Mouse (Mus musculus): ENCODE measurements at regions not wholly inside any gene's neighbourhood (a gene's known extent, or its start where the extent isn't known, plus 50 kb on each side); places are given as distances from the start of the nearest gene placed in this dataset.

DNA sequence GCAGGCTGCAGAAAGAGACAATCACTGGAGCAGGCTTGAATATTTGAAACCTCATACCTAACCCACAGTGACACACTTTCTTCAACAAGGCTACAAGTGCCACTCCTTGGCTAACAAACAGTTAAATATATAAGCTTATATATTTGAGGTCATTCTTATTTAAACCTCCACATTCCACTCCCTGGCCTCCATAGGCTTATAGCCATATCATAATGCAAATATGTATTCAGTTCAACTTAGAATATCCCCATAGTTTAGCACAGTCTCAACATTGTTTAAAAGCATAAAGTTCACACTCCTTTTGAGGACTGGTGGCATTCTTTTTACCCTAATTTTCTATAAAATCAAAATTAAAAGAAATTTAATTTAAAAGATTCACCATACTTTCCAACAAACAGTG lies 390.0 kb upstream of the Mef2c start:
- no peak for TF ChIP-seq GATA4 (IDR thresholded peaks at IDR 0.05; ENCODE audit: insufficient replicate concordance, low read length)

DNA sequence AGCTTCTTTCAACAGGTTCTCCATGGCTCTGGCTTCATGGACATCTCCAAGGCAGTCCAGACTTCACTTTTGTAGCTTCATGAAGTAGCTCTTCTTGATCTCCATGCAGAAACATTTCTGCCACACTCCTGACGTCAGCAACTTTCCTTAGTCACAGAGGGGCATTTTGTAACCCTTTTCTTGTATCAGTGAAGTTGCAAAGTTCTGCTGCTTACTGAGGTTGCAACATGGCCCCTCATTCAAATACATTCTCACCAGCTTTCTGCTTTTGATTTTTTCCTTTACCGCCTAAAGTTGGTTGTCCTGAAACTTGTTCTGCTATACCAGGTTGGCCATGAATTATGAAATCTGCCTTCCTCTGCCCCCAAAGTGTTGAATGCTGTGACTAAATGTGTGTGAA lies 389.4 kb upstream of the Mef2c start:
- TF ChIP-seq GATA4 (IDR thresholded peaks at IDR 0.05; ENCODE audit: insufficient replicate concordance, low read length): no peak

DNA sequence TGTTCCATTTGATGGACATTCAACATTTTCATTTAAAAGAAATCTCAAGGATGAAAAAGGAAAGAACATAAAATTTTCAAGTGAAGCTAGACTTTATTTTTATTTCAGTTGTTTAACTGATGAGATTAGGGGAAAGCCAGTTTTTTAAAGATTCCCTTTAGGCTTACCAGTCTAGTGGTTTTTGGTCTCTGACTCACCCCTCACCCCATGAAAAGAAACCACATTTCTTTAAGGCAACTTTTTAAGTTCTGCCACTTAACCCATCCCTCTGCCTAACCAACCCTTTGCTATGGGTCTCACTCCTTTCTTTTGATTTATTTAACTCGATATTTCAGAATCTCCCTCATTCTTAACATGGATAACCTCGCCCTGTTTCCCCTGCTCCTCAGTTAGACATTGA lies 388.1 kb upstream of the Mef2c start:
- TF ChIP-seq GATA4 (IDR thresholded peaks at IDR 0.05; ENCODE audit: insufficient replicate concordance, low read length): no peak

DNA sequence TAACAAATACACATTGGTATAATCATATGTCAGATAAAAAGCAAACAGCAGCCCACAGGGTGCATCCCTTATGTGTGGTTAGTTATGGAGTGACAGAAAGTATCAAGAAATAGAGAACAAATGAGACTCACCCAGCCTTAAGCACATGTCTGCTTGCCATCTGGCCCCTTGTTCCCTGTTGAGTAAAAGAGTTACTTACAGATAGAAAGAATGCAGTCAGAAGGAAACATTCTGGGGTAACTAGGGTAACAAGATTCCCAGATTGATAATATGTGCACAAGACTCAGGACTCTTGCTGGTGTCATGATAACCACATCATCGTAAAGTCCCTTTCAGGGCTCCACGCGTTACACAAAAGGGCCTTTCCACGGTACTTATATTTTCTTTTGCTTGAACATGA lies 383.5 kb upstream of the Mef2c start:
- TF ChIP-seq GATA4 (IDR thresholded peaks at IDR 0.05; ENCODE audit: insufficient replicate concordance, low read length): no peak

DNA sequence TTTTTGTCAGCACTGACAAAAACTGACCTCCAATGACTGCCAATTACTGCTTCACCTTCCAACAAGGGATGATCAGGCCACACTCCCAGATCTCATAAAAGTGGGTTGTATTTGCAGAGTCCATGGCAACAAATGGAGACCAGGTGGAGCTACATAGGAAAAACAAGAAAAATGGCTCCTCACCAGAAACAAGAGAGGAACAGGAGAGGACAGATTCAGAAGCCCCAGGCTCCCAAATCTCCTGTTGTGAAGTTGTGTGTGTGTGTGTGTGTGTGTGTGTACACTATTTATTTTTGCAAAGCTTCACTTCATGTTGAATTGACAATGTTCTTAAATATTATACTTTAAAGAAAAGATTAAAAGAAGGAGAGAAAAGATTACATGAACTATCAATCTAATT lies 380.2 kb upstream of the Mef2c start:
- TF ChIP-seq GATA4 (IDR thresholded peaks at IDR 0.05; ENCODE audit: insufficient replicate concordance, low read length): no peak

DNA sequence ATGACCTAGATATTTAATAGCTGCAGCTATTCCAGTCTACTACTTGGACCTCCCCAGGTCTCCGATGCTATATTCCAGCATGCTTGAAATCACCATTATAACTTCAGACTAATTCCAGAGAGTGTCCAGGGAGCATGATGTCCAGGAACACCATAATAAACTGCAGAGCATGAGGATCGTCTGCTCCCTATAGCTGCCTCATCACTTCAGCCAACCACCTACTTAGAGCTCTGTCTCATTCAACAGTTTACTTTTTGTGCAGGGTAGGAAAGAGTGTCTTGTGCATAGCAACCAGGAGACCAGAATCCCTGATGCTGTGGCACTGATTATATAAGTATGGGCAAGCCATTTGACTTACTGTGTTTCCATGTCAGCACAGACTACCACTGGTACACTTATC lies 379.2 kb upstream of the Mef2c start:
- TF ChIP-seq GATA4 (IDR thresholded peaks at IDR 0.05; ENCODE audit: insufficient replicate concordance, low read length): no peak

DNA sequence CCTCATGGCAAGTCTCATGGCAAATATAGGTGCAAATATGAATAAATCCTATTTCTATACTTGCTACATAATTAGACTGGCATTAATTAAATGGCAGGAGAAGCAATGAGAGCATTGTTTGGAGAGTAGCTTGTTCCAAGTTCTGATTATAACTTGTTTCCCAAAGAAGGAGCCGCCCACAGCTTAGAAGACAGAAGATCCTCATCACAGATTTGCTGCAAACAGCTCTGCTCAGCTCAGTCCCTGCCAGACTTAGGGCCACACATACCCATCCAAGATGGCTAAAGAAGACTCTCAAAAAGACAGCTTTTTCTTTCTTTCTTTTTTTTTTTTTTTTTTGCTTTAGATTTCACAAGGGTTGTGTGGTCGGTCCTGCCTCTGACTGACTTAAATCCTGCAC lies 377.4 kb upstream of the Mef2c start:
- no peak for TF ChIP-seq GATA4 (IDR thresholded peaks at IDR 0.05; ENCODE audit: insufficient replicate concordance, low read length)

DNA sequence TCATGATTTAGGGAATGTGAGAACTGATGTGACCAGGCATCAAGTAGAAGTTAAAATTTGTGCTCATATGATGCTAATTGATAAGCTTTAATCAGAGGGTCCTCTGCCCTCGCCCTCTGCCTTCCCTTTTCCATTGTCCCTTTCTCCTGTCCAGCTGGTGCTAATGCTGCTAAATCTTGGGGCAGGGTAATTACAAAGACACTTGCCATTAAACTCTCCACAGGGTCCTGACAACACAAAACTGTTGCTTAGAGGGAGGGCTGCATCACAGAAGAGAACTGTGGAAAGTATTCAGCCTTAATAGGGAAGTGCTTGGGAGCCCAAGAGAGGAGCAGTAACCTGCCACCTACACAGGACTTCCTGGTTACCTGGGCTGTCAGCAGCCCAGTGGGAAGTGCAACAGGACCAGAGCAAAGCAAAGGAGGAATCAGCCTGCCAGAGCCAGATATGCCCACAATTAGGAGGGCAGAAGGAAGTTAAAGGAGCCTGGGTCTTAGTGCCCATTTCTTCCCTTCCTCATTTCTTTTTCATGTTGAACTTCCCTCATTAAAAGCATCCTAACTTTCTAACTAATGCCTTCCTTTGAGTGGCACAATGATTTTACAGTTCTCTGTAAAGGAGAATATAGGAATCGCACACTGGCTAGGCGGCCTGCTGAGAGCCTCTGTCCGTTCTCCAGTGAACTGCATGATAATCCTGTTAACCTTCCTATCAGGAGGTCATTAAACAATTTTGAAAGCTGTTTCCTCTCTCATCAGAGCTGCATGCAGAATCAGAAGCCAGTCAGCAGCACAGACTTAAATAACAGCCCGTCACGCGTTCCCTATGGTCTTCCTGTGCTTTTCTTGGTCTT lies 372.5 kb upstream of the Mef2c start:
- no peak for TF ChIP-seq GATA4 (IDR thresholded peaks at IDR 0.05; ENCODE audit: insufficient replicate concordance, low read length)

DNA sequence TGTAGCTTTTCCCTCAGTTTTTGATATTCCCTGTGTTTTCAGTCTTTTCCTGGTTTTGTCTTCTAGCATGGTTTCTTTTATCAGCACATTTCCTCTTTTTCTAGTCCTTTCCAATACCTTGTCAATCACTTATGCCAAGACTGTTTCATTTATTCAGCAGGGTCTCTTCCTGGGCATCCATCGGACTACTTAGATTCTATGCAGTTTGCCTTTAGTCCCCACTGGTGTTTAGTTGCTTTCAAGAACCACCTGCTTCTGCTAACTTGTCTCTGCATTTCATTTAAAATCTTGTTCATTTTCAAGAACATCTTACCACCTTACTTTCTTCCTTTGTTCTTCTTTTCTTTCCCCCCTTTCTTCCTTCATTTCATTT lies 371.9 kb upstream of the Mef2c start:
- TF ChIP-seq GATA4 (IDR thresholded peaks at IDR 0.05; ENCODE audit: insufficient replicate concordance, low read length): no peak

DNA sequence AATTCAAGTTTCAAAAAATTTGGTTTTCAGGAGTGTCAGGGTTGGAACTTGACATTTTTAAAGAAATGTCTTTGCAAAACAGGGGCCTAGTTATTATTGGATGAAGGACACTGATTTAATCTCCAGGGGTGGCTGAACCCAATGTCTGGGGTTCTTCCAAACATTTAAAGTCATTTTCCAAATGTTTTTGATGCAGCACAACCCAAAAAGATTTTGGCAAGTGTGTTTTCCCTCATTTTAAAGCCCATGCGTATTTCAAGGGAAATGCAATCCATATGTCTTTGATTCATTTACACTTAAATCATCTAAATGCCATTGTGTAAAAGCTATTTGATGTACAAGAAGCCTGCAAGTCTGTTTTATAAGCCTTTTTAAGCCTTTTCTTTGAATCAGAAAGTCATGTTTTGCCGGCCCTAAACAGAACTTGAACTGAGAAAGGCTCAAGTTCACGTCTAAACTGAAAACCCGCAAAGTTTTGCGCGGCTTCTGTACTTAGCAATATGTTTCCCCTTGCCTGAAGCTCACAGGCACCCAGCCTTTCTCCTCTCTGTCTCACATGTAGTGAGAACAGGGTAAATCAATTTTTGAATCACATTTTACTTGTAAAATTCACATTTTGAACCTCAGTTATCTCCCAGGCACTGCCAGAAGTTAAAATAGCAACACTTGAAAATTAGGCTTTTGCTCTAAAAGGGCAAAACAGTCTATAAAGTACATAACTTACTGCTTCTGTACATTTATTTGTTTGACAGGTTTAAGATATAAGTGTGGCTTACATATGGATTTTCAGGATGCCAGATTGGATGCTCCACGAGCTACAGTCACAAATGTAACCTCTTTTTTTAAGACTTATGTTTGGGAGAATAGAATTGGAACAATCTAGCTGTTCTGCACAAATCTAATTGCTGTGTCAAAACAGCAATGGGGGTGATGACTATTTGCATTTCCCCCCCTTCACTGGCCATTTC lies 370.9 kb upstream of the Mef2c start:
- TF ChIP-seq GATA4 (IDR thresholded peaks at IDR 0.05; ENCODE audit: insufficient replicate concordance, low read length): no peak

DNA sequence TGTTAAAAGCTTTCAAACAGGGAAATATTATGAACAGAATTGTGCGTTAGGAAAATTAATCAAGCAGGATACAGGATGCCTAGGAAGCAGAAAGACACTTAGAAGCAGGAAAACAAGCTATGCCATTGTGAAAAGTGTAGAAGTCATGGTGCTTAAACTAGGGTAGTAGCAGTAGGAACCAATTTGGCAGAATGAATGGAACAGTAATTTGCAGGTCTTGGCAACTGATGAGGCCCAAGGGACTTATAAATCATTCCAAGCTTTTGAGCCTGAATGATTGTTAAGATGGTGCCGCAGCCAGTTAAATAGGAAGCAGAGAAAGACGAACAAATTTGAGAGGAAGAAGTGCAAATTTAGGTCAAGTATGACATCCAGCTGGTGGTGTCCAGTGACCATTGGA lies 360.5 kb upstream of the Mef2c start:
- TF ChIP-seq GATA4 (IDR thresholded peaks at IDR 0.05; ENCODE audit: insufficient replicate concordance, low read length): no peak

DNA sequence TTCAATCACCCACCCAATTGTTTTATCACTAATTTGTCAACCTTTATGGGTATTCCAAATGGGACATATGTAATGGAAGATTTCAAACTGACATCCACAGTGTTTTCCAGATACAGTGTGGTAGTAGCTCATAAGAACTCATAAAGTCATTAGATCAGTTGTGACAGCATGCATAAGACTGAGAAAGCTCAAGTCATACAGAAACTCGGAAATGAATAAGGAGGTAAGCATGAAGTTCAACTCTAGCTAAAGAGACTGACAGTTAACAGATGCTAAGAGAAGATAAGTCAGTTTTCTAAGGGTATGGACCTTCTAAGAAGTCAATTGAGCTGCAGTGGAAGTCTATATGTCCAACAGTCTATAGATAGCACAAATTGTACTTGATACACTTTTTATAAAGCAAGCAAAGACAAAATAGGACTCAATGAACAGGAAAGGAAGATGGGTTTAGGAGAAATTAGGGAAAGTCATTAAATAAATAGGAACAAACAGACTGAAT lies 349.2 kb upstream of the Mef2c start:
- no peak for TF ChIP-seq GATA4 (IDR thresholded peaks at IDR 0.05; ENCODE audit: insufficient replicate concordance, low read length)

DNA sequence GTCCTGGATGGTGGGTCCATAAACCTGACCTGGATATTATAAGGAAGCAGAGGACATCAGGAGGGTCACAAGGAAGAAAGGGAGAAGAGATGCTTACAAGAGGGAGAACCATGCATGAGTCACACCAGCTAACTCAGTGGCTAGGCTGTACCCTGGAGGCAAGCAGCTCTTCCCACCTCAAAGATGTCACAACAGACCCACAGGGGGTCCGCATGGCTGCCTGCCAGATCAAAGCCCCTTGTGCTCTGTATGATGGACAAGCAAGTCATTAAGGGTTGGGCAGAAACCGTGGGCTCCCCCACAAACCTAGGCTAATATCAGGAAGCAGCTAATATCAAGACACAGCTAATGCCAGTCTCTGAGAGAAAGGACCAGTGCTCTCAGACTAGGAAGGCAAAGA lies 343.9 kb upstream of the Mef2c start:
- no peak for TF ChIP-seq GATA4 (IDR thresholded peaks at IDR 0.05; ENCODE audit: insufficient replicate concordance, low read length)

DNA sequence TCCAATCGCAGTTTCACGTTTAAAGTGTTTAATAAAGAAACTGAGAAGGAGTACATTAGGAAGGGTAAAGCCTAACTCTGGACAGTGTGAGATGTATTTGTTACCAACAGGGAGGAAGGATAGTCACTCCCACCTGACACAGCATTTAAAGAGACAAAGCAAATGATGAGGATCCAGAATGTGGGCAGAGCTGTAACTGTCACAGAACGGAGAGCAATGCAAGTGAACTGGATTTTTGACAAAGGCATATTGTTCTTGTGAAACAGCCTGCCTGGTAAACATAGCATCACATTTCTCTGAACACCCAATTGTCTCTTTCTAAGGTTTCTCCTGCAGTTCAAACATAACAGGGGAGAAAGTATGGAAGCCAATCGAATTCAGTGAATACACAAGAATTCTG lies 341.1 kb upstream of the Mef2c start:
- TF ChIP-seq GATA4 (IDR thresholded peaks at IDR 0.05; ENCODE audit: insufficient replicate concordance, low read length): no peak

DNA sequence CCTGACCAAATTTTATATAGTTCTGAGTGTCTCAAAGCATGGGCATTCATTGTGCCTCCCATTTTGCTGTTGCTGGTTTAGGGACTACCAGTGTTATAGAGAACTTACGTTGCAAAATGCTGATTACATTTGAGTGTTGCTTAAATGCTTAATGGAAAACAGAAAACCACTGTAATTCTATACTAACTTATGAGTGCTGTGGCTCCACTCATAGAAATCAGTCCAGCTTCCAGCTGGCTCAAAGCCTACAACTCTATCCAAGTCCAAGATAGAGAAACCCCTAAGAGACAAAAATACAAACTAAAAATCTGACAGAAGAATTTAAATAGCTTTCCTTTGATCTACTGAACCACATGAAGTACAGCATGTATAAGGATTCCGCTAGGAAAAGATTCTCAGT lies 328.7 kb upstream of the Mef2c start:
- no peak for TF ChIP-seq GATA4 (IDR thresholded peaks at IDR 0.05; ENCODE audit: insufficient replicate concordance, low read length)

Measured in liver, adult (tissue).